Mouse (Mus musculus): ENCODE measurements around the gene Ehhadh.

Gene Ehhadh

GRCm38 (mm10) chr16:21727421-21727820, 60.2 kb downstream of the Ehhadh start:
- no peak for DNase-seq

- DNase-seq: no peak
Observed at GRCm38 (mm10) chr16:21724261-21724660, 63.3 kb downstream of the Ehhadh start.

- no peak for DNase-seq
Observed at GRCm38 (mm10) chr16:21719770-21720169, 67.8 kb downstream of the Ehhadh start.

DNA sequence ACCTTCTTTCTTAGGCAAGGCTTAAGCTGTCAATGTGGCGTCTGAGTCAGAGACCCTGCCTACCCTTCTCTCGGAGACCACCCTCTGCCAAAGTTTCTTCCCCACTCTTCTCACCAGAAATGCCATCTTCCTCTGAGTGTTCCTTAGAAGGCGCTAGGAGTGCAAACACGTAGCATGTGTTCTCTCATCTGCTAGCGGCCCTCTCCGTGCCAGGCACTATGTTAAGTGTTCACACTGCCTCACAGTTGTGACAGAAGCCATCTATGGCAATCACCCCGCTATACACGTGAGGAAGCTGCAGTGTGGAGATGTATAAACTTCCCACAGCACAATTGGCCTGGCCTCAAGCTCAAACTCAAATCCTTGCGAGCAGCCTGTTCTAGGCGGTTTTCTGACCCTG, 73.1 kb downstream of the Ehhadh start:
- no peak for DNase-seq

Measured in heart, adult 11 months (tissue).